Mouse (Mus musculus) erythroblast, embryonic 14.5 days (primary cell): ENCODE measurements around the gene Plekha1.

Source experiments
- GATA1 ChIP-seq: IDR thresholded peaks from 2 replicates; pipeline ENCODE4 v1.6.1; 2012; ENCODE audit warnings: low read length, inconsistent platforms, mixed read lengths
- TAL1 ChIP-seq: IDR thresholded peaks from 3 replicates; pipeline ENCODE4 v1.6.1; 2012; ENCODE audit warnings: low read length, inconsistent platforms, mixed read lengths

GRCm38 (mm10) chr7:130855681-130856080, 9.9 kb upstream of the Plekha1 start:
- TF ChIP-seq TAL1 = no peak
- no peak for TF ChIP-seq GATA1
